Mouse (Mus musculus) olfactory bulb, adult 2 months (tissue): Measurements from ENCODE around the gene Slxl1. TPM values are rescaled to one million over a fixed set of nuclear protein-coding genes. Genes with fewer than 3 reads are reported as not detected.
"Not testable (repeated sequence)": the region's sequence is repeated elsewhere in the genome, so short reads cannot be mapped to it uniquely, and the experiment has no call there.

Experiments
- H3K27ac ChIP-seq: fragments of 200-500 bp; 2 replicates; pipeline ENCODE4 v1.5.1; 2012; ENCODE audit warnings: low read depth, low read length; ENCODE audit not compliant: insufficient read depth
- H3K4me1 ChIP-seq: fragments of 200-500 bp; 2 replicates; pipeline ENCODE4 v1.6.1; 2012; ENCODE audit warnings: low read length; ENCODE audit not compliant: control insufficient read depth, insufficient read depth
- H3K4me3 ChIP-seq: fragments of 200-500 bp; 2 replicates; pipeline ENCODE4 v1.5.1; 2012; ENCODE audit warnings: mild to moderate bottlenecking, low read depth, low read length, moderate library complexity; ENCODE audit not compliant: insufficient read depth
- WGBS: fragments of 180-500 bp; shearing (Covaris S2); methylation state at CpG from one replicate; pipeline ENCODE4 v1.1.7; 2018; 5-methylcytosine and 5-hydroxymethylcytosine counted together
- polyA plus RNA-seq: library from polyadenylated mRNA; stranded (reverse); fragments of >200 nt; gene quantifications from 2 replicates; pipeline ENCODE4 v1.2.4, GENCODE M21; 2012; ENCODE audit warnings: low replicate concordance; ENCODE audit not compliant: missing spikeins, insufficient read depth, insufficient read length

Slxl1 gene
- not detected in 2 replicates for polyA plus RNA-seq

DNA sequence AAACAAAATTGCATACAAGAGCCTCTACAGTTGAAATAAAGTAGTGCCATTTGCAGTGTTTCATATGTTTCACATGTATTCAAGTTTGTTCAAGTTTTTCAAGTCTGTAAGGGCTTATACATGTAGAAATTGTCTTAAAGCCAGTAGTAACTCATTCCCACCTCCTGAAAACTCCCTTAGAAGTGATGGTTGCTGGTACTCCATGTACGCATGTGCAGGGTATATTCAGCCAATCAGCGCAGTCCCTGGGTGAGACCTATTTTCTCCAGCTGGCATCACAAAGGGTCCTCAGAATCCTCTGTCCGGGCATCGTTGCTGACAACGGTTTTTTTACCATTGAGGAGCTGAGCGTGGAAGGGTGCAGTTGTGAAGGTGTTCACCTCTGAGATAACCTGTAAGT, at the start of gene Slxl1:
Gene Slxl1, plus strand, starts transcription at position 301 of the 400 bp plus-strand sequence.
- WGBS: no CpG with 5 or more reads among the region's 6 CpGs
- not testable (repeated sequence) for H3K4me3 ChIP-seq, H3K4me1 ChIP-seq, H3K27ac ChIP-seq
